In the genomic region with DNA sequence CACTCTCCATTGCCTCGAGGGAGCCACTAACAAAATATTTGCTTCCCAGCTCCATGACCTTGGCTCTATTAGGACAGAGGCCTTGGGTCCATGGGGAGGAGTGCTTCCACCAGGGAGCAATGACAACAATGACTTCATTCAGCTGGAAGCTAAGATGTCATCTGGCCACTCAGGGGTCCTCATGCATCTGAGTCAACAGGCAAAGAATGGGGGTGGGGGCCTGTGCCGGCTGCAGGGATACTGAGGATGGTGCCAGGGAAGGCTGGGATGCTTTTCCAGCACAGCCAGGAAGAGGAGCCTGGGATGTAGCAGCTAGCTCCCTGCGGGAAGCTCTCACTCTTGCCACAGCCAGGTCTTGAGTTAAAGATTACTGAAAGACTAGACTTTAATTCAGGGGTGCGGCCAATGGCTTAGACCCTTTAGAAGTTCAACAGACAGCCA, we compare ENCODE assay signal across 12 mouse cellular contexts. TPM values are rescaled to one million over a fixed set of nuclear protein-coding genes. Genes with fewer than 3 reads are reported as not detected.
DNase-seq lines count a peak whose midpoint lies in the region; ATAC-seq and TF ChIP-seq lines count a peak whose summit lies in the region.
"Had no signal": no experiment of that assay in that cellular context is flagged by ENCODE, and none has a peak within 500 bp of the region (broad histone marks: within the 10 kb centered on the region; RNA-seq: fewer than 3 reads in every experiment).

No protein-coding gene starts in this region.

- H3K9ac ChIP-seq in lung, postnatal 0 days (replicated peaks; ENCODE audit: low read depth), result no peak overlapping the region
- H3K9ac ChIP-seq: limb, embryonic 13.5 days had no signal

- peaks cover 11% of the 10 kb centered on the region; the same call in 1 of the 2 replicates for H3K4me1 ChIP-seq in lung, postnatal 0 days (ENCODE audit: insufficient read depth, low read depth, low read length)

- TF ChIP-seq CTCF in lung, postnatal 0 days (IDR thresholded peaks at IDR 0.05), result no peak

- H3K36me3 ChIP-seq in lung, postnatal 0 days (ENCODE audit: insufficient read depth, low read length), result no peaks in the 10 kb centered on the region
- H3K36me3 ChIP-seq: G1E; limb, embryonic 13.5 days had no signal

- H3K27ac ChIP-seq in lung, postnatal 0 days (ENCODE audit: low read length), result no peak overlapping the region
- H3K27ac ChIP-seq: limb, embryonic 13.5 days had no signal

- WGBS in lung, postnatal 0 days, result 41% methylated on average over 4 of the region's 4 CpGs

- H3K4me2 ChIP-seq in lung, postnatal 0 days (replicated peaks; ENCODE audit: low read depth, low read length), result no peak overlapping the region
- H3K4me2 ChIP-seq: limb, embryonic 13.5 days had no signal

- H3K27me3 ChIP-seq in lung, postnatal 0 days (replicated peaks; ENCODE audit: insufficient read depth, low read length), result no peaks in the 10 kb centered on the region
- H3K27me3 ChIP-seq: limb, embryonic 13.5 days had no signal

- no peak for TF ChIP-seq EP300 in lung, postnatal 0 days (IDR thresholded peaks at IDR 0.05)

- H3K9me3 ChIP-seq in lung, postnatal 0 days (ENCODE audit: low read length), result no peaks in the 10 kb centered on the region
- H3K9me3 ChIP-seq: limb, embryonic 13.5 days had no signal

- no peak overlapping the region for H3K4me3 ChIP-seq in lung, postnatal 0 days (ENCODE audit: low read depth, low read length)
- H3K4me3 ChIP-seq: erythroblast, embryonic 14.5 days; limb, embryonic 13.5 days had no signal

- 0 out of 2 replicates have a peak, but pooled peaks have one; percentile 6 for ATAC-seq in lung, postnatal 0 days

- intact Hi-C loops in heart, postnatal 14 days (cut with DNase I), result no loop called here
- intact Hi-C loops in gastrocnemius, postnatal 36 days (cut with DNase I), result no loop called here

- no peak for DNase-seq in lung, postnatal 0 days (ENCODE audit: low spot score)
- no peak for DNase-seq in lung, postnatal 36 days
- DNase-seq in embryo, embryonic 10 days (ENCODE audit: low spot score), result peak; percentile 67
- DNase-seq in heart, postnatal 14 days, result peak; percentile 22 to 41
- DNase-seq in mesoderm, embryonic 11.5 days (ENCODE audit: low read depth, low spot score), result peak; percentile 62
- DNase-seq in spleen, postnatal 10 days (ENCODE audit: low spot score in 2 of 2), result no peak
- DNase-seq in gastrocnemius, postnatal 36 days, result no peak
- DNase-seq: right cerebral cortex, postnatal 4 days; thymus, postnatal 25 days had no signal

RNA-seq across cellular contexts. Expression of a gene that starts 54.8 kb away (rescaled TPM):
- 148 and 161 TPM in 2 replicates for polyA plus RNA-seq in lung, postnatal 0 days (2015; fragmentation: Nextera tagmentation; extraction: Ambion mirVana)
- total RNA-seq in heart, postnatal 14 days (2021), result 100 to 1,000 TPM; 106 to 131 TPM
- total RNA-seq in gastrocnemius, postnatal 36 days (2021), result 10 to 100 TPM; 46.9 to 48.8 TPM
- polyA plus RNA-seq: erythroblast, embryonic 14.5 days had no signal

RNA-seq across cellular contexts. Expression of a gene that starts 56.1 kb away (rescaled TPM):
- 3.9 and 4.4 TPM in 2 replicates for polyA plus RNA-seq in lung, postnatal 0 days (2015; fragmentation: Nextera tagmentation; extraction: Ambion mirVana)
- total RNA-seq in heart, postnatal 14 days (2021), result 1 to 10 TPM; 2.5 to 5.6 TPM
- total RNA-seq in gastrocnemius, postnatal 36 days (2021), result 1 to 10 TPM in 1 of 2 experiments, under 1 TPM in 1; 0.48 to 1.5 TPM
- polyA plus RNA-seq: erythroblast, embryonic 14.5 days; G1E had no signal

Comparison
In these comparisons a context has a peak if more than half of its experiments do, and no peak if none do; other contexts are left out.
1. DNase-seq: peak in embryo, embryonic 10 days (single experiment), heart, postnatal 14 days (2 of 2) and mesoderm, embryonic 11.5 days (single experiment); none in lung, postnatal 0 days (single experiment), lung, postnatal 36 days (single experiment), spleen, postnatal 10 days (0 of 2) and gastrocnemius, postnatal 36 days (0 of 2).